Mouse (Mus musculus) limb, embryonic 11.5 days (tissue): ENCODE measurements around the gene Ltn1. TPM values are rescaled to one million over a fixed set of nuclear protein-coding genes. Genes with fewer than 3 reads are reported as not detected.
A peak's percentile ranks its signal among the peaks of the same experiment; 100 is the strongest.

Experiments used
- ATAC-seq: fragments of 200-750 bp; cut with Nextera tagmentation; 2 replicates; pipeline ENCODE4 v1.8.0; 2017; ENCODE audit warnings: low read depth; ENCODE audit not compliant: insufficient number of reproducible peaks, low FRiP score, low TSS enrichment
- DNase-seq: peaks from one replicate; pipeline ENCODE4 v3.0.0-alpha.2; 2015; ENCODE audit warnings: low spot score
- H3K27ac ChIP-seq: fragments of 300-500 bp; sonication (generic); replicated peaks from 2 replicates; pipeline ENCODE4 v1.5.1; 2014; ENCODE audit warnings: low read depth, mild to moderate bottlenecking, low read length
- H3K27me3 ChIP-seq: fragments of 300-500 bp; sonication (generic); 2 replicates; pipeline ENCODE4 v1.6.1; 2014; ENCODE audit warnings: mild to moderate bottlenecking, low read length, mixed read lengths; ENCODE audit not compliant: control insufficient read depth, insufficient read depth
- H3K36me3 ChIP-seq: fragments of 300-500 bp; sonication (generic); 2 replicates; pipeline ENCODE4 v1.6.1; 2014; ENCODE audit warnings: mild to moderate bottlenecking, low read length, moderate library complexity, mixed read lengths; ENCODE audit not compliant: control insufficient read depth, insufficient read depth
- H3K4me1 ChIP-seq: fragments of 300-500 bp; sonication (generic); 2 replicates; pipeline ENCODE4 v1.6.1; 2014; ENCODE audit warnings: low read length, mixed read lengths; ENCODE audit not compliant: control insufficient read depth, insufficient read depth
- H3K4me2 ChIP-seq: fragments of 300-500 bp; sonication (generic); 2 replicates; pipeline ENCODE4 v1.6.1; 2014; ENCODE audit warnings: low read depth, mild to moderate bottlenecking, moderate library complexity; ENCODE audit not compliant: severe bottlenecking
- H3K4me3 ChIP-seq: fragments of 300-500 bp; sonication (generic); 2 replicates; pipeline ENCODE4 v1.5.1; 2014; ENCODE audit warnings: low read depth, low read length
- H3K9ac ChIP-seq: fragments of 300-500 bp; sonication (generic); 2 replicates; pipeline ENCODE4 v1.6.1; 2014; ENCODE audit warnings: mild to moderate bottlenecking, low read length
- H3K9me3 ChIP-seq: fragments of 300-500 bp; sonication (generic); 2 replicates; pipeline ENCODE4 v1.6.1; 2016; ENCODE audit warnings: low read length; ENCODE audit not compliant: control insufficient read depth
- WGBS: fragments of 180-500 bp; shearing (Covaris S2); extraction: QIAGEN DNeasy Blood & Tissue Kit; methylation state at CpG from one replicate; pipeline ENCODE4 v1.1.7; 2014; 5-methylcytosine and 5-hydroxymethylcytosine counted together
- polyA plus RNA-seq: library from polyadenylated mRNA; unstranded; fragments of >200 nt; fragmentation: Nextera tagmentation; extraction: Ambion mirVana; gene quantifications from 2 replicates; pipeline ENCODE4 v1.2.1, GENCODE M21; 2014

Gene Ltn1
- polyA plus RNA-seq, 1 experiment from 2014 or later = 31.8 TPM

DNA sequence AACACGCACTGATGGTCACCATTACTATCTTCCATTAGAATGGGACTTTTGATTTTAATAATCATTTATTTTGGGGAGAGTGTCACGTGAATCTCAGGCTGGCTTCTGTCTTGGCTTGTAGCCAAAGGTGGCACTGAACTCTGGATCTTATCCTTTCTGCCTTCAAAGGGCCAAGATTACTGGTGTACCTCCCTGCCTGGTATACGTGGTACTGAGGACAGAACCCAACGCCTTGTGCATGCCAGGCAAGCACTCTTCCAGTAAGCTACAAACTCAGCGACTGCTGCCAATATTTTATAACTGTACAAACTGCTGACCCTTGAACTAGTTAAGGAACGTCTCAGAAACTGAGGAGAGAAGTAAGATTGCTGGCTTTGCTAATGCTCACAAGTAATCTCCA is 2.5 kb upstream of the Ltn1 start:
- 87% methylated on average over 6 of the region's 6 CpGs for WGBS
- H3K4me3 ChIP-seq = no peak overlapping the region
- H3K36me3 ChIP-seq = no peaks in the 10 kb centered on the region; the same call in 1 of the 2 replicates
- DNase-seq (no peak), ATAC-seq (no peak)
- H3K27me3 ChIP-seq = no peaks in the 10 kb centered on the region
- H3K4me1 ChIP-seq = no peaks in the 10 kb centered on the region
- no peak overlapping the region for H3K9ac ChIP-seq
- no peak overlapping the region for H3K4me2 ChIP-seq
- H3K9me3 ChIP-seq = no peaks in the 10 kb centered on the region
- no peak overlapping the region for H3K27ac ChIP-seq

DNA sequence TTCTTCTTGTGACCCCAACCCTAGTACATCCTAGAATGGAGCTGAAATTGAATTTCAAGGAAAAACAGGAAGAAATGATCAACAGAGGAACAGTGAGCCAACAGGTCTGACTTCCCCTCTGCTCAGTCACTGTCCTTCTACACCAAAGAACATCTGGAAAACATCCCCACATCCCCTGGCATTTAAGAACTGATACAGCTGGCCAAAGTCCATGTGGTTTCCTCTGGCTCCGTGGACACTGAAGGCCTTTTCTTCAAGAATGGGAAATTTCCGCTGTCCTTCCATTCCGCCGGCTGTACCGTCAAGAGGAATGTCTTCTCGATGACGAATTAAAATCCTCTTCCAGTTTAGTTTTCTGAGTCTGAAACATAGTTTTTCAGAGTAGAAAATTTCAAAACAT is 1.9 kb upstream of the Ltn1 start:
- Histone ChIP-seq H3K9me3 (no peaks in the 10 kb centered on the region), H3K4me2 (no peak overlapping the region), H3K4me3 (no peak overlapping the region), H3K27me3 (no peaks in the 10 kb centered on the region), H3K27ac (no peak overlapping the region), H3K36me3 (no peaks in the 10 kb centered on the region; the same call in 1 of the 2 replicates), H3K4me1 (no peaks in the 10 kb centered on the region), H3K9ac (no peak overlapping the region)
- DNase-seq = no peak
- no peak for ATAC-seq
- 93% methylated on average over 7 of the region's 7 CpGs for WGBS

DNA sequence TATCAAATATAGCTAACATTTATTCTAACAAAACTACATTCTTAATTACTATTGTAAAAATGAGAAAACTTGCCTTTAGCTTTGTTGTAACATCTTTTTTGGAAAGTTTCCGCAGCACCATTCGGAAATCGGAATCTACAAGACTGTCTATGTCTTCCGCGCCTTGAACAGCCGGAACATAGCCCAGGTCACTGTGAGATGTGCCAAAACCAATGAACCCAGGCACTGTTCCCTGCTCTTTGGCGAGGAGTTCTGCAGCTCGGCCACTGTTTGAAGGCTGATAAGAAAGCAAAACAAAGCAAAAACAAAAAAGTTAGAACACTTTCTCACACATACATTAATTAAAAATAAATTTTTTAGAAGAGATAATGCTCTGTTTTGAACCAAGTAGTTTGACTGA is 4.9 kb downstream of the Ltn1 start:
- no peak overlapping the region for H3K27ac ChIP-seq
- no peak for ATAC-seq
- peaks cover 17% of the 10 kb centered on the region; the same call in 1 of the 2 replicates for H3K36me3 ChIP-seq
- no peak overlapping the region for H3K4me3 ChIP-seq
- H3K9ac ChIP-seq = no peak overlapping the region
- WGBS = 96% methylated on average over 8 of the region's 8 CpGs
- no peak overlapping the region for H3K4me2 ChIP-seq
- H3K27me3 ChIP-seq = no peaks in the 10 kb centered on the region
- H3K4me1 ChIP-seq = no peaks in the 10 kb centered on the region
- no peaks in the 10 kb centered on the region for H3K9me3 ChIP-seq
- DNase-seq = no peak

DNA sequence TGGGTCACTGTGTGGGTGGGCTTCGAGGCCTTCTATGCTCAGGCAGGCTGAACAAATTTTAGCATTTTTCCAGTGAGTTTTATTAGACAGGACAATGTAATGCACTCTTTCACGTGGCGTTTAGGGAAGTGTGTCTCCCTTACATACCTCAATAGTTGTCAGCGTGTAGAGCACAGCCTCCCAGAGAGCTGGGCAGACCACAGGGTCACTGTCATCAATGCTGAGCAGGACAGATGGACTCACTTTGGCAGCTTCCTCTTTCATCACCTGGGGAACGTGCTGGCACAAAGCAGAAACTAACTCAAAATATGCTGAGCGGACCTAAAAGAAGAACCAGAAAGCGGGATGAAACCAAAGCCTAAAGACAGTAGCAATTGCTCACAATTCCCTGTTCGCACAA is 11.8 kb downstream of the Ltn1 start:
- H3K36me3 ChIP-seq = peaks cover 46% of the 10 kb centered on the region
- H3K27me3 ChIP-seq = no peaks in the 10 kb centered on the region
- H3K9ac ChIP-seq = no peak overlapping the region
- H3K4me2 ChIP-seq = no peak overlapping the region
- H3K4me1 ChIP-seq = no peaks in the 10 kb centered on the region
- ATAC-seq (no peak), DNase-seq (no peak)
- no peaks in the 10 kb centered on the region for H3K9me3 ChIP-seq
- H3K4me3 ChIP-seq = no peak overlapping the region
- WGBS = 95% methylated on average over 8 of the region's 8 CpGs
- no peak overlapping the region for H3K27ac ChIP-seq

DNA sequence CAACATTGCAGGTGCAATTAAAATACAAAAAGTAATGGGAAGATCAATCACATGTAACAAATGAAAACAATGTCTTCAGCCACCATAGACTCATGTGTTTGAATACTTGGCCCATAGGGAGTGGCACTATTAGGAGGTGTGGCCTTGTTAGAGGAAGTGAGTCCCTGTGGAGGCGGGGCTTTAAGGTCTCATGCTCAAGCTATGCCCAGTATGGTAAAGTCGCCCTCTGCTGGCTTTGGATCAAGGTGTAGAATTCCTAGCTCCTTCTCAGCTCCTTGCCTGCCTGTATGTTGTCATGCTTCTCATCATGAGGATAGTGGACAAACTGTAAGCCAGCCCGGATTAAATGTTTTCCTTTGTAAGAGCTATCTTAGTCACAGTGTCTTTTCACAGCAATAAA is 27.4 kb downstream of the Ltn1 start:
- Histone ChIP-seq H3K4me3 (no peak overlapping the region), H3K4me1 (no peaks in the 10 kb centered on the region), H3K27me3 (no peaks in the 10 kb centered on the region), H3K4me2 (no peak overlapping the region), H3K9ac (no peak overlapping the region), H3K27ac (no peak overlapping the region), H3K9me3 (no peaks in the 10 kb centered on the region), H3K36me3 (peaks cover 7% of the 10 kb centered on the region)
- 89% methylated on average over 3 of the region's 3 CpGs for WGBS
- ATAC-seq (no peak), DNase-seq (no peak)

DNA sequence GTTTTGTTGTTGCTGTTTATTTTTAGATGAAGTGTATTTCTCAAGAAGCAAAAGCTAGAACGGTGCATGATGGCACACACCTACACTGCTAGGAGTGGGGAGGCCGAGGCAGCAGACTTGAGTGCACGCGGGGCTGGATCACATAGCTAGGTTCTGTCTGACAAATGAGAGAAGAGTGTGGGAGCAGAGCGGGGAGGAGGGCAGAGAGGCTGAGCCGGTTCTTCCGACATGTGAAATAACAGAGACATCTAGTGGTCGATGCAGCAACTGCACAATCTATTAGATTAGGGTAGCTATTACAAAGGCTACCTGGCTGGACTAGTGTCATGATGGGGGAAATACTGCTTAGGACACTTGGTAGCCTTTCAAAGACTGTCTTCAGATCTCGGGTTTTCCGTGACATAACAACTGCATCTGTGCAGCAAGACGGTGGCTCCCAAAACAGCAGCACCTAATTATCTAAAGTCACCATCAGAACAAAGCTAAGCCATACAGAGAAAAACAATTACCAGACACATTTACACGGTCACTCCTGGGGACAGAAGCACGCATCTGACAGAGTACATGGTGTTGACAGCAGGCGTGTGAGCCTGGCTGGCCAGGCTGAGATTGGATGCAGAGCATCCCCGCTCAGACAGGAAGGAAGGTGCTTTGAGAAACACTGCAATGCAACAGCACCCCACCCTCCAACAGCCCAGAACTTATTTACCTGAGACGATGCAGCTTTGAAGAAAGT is 38.4 kb downstream of the Ltn1 start:
- DNase-seq = peak; percentile 78
- no peaks in the 10 kb centered on the region for H3K4me1 ChIP-seq
- ATAC-seq = no peak
- no peaks in the 10 kb centered on the region for H3K9me3 ChIP-seq
- H3K4me2 ChIP-seq = no peak overlapping the region
- no peaks in the 10 kb centered on the region for H3K27me3 ChIP-seq
- peaks cover 8% of the 10 kb centered on the region for H3K36me3 ChIP-seq
- H3K27ac ChIP-seq = no peak overlapping the region
- H3K9ac ChIP-seq = no peak overlapping the region
- H3K4me3 ChIP-seq = no peak overlapping the region
- 59% methylated on average over 16 of the region's 16 CpGs for WGBS

DNA sequence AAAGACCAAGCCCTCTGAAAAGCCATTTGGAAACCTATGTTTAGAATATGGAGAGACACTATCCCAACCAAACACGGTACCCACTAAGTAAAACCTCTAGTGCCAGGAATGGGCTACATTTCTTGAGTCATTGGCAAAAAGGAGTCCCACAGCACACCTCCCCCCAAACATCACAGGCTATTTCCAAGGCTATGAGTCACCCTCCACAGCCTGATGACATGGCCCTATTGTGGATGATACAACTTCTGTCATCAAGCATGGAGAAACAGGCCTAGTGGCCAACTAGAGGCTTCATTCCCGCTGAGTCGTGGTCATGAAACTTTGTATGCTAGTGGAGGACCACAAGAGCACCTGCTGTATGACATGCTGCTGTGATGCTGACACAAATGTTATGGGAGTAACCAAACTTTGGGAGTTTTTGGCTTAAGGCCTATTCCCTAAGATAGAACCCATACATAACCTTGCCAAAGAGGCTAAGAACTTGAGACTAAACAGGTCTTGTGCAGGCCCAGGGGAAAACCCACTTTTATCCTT is 44.9 kb downstream of the Ltn1 start:
- Histone ChIP-seq H3K27ac (no peak overlapping the region), H3K27me3 (no peaks in the 10 kb centered on the region), H3K4me1 (no peaks in the 10 kb centered on the region), H3K4me3 (no peak overlapping the region), H3K4me2 (no peak overlapping the region), H3K36me3 (peaks cover 5% of the 10 kb centered on the region), H3K9ac (no peak overlapping the region), H3K9me3 (no peaks in the 10 kb centered on the region)
- ATAC-seq = no peak
- no peak for DNase-seq
- WGBS = 95% methylated on average over 3 of the region's 3 CpGs

DNA sequence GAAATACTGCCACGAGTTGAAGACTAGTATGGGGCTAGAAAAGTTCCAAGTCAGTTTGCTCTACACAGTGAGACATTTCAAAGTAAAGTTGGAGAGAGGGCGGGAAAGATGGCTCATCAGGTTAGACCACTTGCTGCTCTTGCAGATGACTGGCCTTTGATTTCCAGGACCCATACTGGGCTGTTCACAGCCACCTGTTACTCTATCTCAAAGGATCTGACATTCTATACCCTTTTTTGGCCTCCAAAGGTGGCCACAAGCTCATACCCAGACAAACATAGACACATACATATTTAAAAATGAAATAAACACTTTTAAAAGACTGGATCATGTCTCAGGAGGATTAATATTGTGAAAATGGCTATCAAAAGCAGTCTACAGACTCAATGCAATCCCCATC is 48.0 kb downstream of the Ltn1 start:
- no peak overlapping the region for H3K27ac ChIP-seq
- H3K4me2 ChIP-seq = no peak overlapping the region
- no peak for DNase-seq
- H3K36me3 ChIP-seq = peaks cover 16% of the 10 kb centered on the region
- H3K9me3 ChIP-seq = no peaks in the 10 kb centered on the region
- ATAC-seq = no peak
- H3K27me3 ChIP-seq = no peaks in the 10 kb centered on the region
- H3K9ac ChIP-seq = no peak overlapping the region
- no peaks in the 10 kb centered on the region for H3K4me1 ChIP-seq
- 78% methylated on average over 2 of the region's 2 CpGs for whole genome bisulfite sequencing
- no peak overlapping the region for H3K4me3 ChIP-seq

DNA sequence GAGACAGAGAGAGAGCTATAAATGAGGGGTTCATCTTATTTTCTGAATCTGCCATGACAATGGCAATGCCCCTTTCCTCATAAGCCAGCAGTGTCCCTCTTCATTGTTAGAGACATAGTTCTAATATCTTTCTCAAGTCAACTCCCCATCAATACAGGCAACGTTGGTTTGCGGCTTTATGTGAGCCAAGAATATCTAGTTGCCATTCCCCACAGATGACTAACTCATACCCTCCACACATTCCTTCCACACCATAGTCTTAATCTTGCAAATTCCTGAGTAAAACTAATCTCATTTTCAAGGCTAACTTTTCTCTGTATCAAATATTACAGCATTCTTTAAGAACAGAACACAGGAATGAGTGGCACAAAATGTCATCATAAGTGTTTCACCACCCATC is 49.4 kb downstream of the Ltn1 start:
- Histone ChIP-seq H3K4me2 (no peak overlapping the region), H3K9me3 (no peaks in the 10 kb centered on the region), H3K36me3 (peaks cover 16% of the 10 kb centered on the region), H3K4me1 (no peaks in the 10 kb centered on the region), H3K9ac (no peak overlapping the region), H3K4me3 (no peak overlapping the region), H3K27me3 (no peaks in the 10 kb centered on the region), H3K27ac (no peak overlapping the region)
- 98% methylated on average over 2 of the region's 2 CpGs for WGBS
- ATAC-seq (no peak), DNase-seq (no peak)
